Mouse (Mus musculus) fibroblast of lung, adult 2 months (primary cell): Measurements from ENCODE around the gene Actg2.

Experiments used
- DNase-seq: peaks from one replicate; pipeline ENCODE4 v3.0.0-alpha.2; 2011; ENCODE audit warnings: low read depth

Gene Actg2

GRCm38 (mm10) chr6:83512495-83512894 is 23.6 kb downstream of the Actg2 start:
- no peak for DNase-seq

DNA sequence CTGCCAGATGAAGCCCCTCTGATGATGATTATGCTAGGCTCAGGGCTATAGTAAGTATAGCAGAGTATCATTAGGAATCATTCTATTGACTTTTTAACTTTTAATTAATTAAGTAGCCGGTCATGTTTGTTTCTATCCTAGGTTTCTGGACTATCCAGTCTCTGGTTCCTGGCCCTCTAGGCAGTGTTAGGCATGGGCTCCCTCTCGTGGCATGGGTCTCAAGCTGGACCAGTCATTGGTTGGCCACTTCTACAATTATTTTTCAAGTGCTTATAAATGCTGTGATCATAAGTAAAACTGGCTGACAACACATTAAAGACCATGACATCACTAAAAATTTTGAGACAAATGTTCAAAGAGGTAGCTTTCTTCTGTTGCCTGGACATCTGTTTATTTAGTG is 25.9 kb downstream of the Actg2 start:
- DNase-seq = no peak

DNA sequence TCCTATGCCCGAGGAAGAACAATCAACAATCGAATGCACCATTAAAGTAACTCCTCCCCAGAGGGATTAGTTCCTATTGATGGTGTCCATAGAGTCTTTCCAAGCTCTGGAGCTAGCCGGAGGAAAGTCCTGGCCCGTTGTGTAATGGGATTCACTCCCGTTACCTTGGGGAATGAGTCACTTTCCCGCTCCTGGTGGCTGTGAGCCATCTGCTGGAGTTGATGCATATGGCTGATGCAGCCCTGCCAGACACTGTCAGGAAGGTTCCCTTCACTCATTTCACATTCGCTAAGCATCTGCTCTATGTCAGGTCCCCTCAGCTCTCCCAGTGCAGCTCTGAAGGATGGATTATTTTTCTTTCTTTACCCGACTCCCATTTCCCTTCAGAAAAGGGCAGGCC is 26.6 kb downstream of the Actg2 start:
- no peak for DNase-seq

DNA sequence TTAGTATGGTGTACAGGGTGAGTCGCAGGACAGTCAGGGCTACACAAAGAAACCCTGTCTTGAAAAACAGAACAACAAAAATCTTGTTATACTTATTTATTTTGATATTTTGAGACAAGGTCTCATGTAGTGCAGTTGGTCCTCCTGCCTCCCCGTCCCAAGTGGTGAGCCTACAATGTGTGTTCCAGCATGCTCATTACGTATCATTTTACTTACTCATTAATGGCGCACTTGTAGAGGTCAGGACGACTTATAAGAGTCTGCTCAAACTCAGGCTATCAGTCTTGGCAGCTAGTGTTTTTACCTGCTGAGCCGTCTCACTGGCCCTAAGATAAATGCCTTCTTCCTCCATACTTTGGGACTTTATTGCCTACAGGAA is 28.9 kb downstream of the Actg2 start:
- DNase-seq = no peak

GRCm38 (mm10) chr6:83506258-83507167 is 29.6 kb downstream of the Actg2 start, which contains the start of gene Dguok:
Gene Dguok, minus strand, starts transcription at chr6:83506969.
- DNase-seq = peak; percentile 96

DNA sequence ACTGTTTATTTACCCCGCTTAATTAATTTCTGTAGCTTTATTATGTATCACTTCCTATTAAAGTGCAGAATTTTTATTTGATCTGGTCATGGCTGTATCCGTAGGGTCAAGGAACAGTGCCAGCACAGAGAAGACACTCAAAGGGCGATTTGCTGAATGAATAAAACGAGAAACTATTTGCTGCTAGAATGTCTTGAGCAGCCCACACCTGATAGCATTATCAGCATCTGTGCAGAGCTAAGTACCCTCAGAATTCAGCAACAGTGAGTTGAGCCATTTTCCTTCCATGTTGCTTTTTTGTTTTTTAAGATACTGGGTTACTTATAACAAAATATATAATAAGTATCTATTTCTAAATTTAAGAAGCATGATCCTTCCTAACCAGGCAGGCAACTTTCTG is 30.5 kb downstream of the Actg2 start:
- DNase-seq = no peak

DNA sequence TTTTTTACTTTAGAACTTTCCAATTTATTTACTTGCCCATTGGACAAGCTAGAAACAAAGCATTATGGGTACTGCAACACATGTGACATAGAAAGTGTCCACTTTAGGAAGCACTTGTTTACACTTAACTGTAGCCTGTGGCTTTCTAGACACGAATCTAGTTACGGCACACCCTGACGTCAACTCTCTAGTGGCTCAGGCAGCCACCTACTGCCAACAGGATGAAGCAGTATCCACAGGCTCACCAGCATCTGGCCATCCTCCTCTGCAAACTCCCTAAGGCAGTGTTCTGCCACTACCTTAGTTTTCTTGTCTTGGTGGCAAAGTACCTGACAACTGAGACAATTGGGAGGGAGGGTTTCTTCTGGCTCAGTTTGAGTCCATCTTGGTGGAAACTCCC is 32.7 kb downstream of the Actg2 start:
- no peak for DNase-seq

DNA sequence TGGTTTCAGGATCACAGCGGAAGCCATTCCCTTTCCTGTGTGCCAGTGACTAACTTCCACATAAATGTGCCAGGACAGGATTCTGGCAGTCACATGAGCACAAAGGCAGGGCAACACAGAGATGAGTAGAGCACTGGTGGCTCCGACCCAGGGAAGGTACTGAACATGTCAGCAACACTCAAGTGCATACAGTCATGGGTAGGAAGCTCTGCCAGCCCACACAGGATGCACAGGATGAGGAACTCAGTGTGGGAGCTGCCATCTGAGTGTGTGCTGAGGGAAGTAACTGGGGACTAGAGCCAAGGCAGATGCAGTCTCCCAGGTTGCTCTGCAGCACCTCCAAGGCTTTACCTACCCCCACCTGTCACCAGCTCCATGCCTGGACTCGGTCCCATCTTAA is 33.4 kb downstream of the Actg2 start:
- DNase-seq = no peak

DNA sequence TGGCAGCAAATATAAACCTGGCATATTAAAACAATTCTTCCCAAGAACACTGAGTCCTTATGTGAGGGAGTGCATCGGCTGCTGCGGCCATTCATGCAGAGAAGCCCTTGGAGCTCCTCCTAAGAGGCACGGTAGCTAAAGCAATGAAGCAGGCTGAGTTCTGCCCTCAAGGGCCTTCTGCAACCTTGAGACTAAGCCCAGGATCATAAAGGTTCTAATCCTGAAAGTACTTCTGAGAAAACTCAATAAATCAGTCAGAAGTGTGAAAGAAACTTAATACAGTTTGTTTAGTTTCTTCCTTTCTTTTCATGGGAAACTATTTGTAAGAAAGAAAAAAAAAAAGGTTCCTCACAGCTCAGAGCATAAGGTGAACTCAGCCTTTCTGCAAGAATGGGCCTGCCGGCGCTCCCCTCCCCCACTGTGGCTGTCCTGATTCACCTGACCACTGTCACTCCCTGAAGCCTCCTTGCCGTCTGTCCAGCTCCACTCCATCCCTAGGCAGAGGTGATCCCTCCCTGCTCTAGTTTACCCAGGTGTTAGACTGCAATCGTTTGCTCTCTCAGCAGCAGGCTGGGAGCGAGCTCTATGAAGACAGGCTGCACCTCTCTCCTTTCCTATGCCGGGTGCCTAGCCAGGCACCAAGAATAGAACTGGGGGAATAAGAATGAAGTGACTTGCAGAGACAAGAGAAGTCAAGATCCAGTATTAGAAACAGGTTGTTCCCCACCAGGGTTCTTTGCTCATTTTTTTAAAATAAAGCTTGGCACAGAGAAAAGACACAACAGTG is 34.3 kb downstream of the Actg2 start:
- DNase-seq = no peak

DNA sequence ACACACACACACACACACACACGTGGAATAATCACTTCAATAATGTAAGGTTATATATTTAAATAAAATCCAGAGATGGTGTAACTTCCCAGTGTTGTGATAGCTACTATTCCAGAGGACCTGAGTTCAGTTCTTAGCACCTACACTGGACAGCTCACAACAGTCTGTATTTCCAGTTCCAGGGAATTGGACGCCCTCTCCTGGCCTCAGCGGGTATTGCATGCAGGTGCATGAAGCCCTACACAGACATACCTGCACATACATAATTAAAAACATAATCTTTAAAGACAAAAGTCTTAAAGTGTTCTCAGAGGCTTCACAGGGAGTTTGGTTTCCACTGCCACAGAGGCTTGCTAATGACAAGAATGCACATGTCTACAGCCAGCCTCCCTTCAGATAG is 35.6 kb downstream of the Actg2 start:
- no peak for DNase-seq

DNA sequence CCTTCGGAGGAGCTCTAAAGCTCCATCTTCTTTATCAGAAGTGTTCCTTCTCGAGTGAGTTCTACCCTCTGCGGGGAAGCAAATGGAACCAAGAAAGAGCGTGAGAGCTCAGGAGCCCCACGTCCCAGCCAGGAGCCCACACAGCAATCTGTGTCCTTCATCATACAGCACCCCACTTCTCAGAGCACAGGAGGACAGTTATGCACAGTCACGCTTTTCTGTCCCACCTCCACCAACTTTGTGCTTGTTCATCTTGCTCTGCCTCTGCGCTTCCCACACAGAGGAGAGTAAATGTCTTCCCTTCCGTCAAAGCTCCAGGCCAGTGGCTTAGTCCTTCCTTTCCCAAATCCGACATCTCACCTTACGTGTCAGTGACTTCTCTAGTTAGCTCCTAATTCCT is 37.0 kb downstream of the Actg2 start:
- DNase-seq = no peak

- peak; percentile 78 for DNase-seq
Observed at GRCm38 (mm10) chr6:83496753-83497710, 39.0 kb downstream of the Actg2 start.

DNA sequence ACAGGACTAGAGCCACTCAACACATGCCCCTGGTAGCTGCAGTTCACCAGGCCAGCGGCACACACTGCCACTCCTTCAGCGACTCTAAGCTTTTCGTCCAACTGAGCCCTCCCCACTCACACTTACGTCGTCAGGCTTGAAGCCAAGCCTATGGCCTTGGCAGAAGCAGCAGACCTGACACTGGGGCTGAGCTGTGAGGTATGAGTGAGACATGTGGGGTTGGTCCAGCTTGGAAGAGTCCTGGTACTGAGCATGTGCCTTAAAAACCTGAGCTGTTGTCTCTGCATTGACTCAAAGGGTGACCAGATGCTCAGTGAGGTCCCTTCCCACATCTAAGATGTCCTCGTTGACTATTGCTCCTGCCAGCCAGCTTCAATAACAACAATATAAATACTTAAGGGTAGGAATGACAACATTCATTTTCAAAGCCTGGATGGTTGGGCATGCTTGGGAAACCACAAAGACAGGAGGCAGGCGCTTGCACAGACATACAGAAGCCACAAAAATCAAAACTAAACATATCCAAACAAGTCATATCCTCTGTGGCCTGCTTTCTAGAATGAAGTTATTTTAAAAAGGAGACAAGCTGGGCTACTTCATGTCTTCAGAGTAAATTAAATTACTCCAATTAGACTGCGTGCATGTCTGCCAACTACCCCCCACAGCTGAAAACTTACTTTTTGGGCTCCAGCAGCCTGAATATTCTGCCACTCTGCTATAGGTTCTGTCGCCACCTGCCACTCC is 39.9 kb downstream of the Actg2 start:
- DNase-seq = peak; percentile 65

GRCm38 (mm10) chr6:83490622-83491021 is 45.4 kb downstream of the Actg2 start:
- DNase-seq = no peak

- DNase-seq = no peak
Observed at GRCm38 (mm10) chr6:83488200-83488599, 47.9 kb downstream of the Actg2 start.

DNA sequence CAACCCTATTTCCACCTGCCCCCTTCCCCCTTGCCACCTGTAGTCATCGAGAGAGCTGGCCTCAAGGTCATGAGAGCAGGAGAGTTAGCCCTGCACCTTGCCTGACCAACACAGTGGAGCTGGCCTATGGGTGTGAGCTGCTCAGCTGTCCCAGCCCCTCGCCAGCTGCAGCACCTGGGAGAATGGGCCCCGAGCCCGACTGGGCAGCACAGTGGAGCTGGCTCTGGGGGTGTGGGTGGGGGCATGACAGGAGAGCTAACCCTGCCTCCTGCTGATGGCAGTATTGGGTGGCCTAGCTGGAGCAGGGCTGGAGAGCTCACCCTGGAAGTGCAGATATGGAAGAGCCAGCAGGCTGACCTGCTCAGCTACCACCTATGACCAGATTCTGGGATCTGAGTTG is 48.8 kb downstream of the Actg2 start:
- no peak for DNase-seq

DNA sequence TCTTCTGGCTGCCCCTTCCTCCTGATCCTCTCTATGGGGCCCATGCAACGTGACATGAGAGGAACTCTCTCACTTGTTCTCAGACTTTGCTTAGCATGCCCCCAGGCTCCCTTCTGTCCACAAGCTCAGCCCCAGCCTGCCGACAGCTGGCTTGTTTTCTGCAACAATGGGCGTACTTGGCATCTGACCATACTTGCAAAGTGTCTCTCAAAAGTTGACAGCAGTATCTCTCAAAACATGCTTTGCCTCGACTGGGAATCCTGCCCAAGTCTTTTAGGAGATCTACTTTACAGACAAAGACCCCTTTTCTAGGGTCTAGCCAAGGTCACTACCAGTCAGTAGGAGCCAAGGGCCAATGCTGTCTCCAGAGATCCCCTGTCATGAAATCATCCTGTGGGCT is 50.2 kb downstream of the Actg2 start:
- no peak for DNase-seq

DNA sequence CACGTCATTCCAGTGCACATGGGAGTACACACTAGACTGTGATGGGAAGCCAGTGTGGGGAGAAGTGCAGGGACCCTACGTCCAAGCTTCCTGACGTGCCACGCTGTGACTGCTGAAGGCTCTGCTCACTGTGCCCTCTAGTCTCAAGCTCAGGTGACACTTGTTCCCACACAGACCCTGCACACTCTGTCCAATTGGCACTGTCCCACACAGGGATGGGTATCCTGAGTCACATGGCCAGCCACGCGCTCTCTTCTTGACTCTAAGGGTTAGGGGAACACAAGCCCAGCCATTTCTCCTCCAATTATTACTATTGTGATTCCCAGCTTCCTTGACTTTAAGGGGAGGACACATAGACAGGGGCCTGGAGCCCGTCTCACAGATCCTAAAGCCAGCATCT is 52.3 kb downstream of the Actg2 start:
- no peak for DNase-seq

DNA sequence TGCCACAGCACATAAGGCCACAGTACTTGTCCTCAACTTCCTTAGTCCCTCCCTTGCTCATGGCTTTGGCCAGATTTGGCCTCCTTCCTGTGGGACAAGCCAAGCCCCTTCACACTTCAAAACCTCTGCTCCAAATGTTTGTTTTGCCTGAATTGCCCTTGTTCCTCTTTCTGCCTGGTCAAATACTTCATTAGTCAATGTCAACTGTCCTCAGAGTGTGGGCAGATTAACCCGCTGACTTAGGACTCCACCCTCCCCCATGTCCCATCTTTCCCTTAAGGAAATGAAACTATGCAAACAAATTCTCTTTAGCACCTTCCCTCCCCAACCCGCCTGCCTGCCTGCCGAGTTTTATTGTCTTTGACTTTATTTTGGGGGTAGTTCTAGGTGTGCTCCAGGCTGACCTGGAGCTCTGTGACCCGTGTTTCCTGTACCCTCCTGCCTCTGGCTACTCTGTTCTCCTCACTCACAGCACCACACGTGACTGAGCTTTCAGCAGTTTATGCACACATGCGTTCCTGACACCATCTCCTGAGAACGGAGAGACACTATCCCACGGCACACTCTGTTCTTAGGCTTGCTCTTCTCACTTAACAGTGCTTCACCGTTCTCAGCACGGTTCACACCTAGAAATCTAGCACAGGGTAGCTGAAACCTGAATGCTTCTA is 53.5 kb downstream of the Actg2 start:
- no peak for DNase-seq

GRCm38 (mm10) chr6:83480019-83480655 is 55.9 kb downstream of the Actg2 start:
- DNase-seq = no peak
